Mouse (Mus musculus): ENCODE measurements at regions not wholly inside any gene's neighbourhood (a gene's known extent, or its start where the extent isn't known, plus 50 kb on each side); places are given as distances from the start of the nearest gene placed in this dataset.

DNA sequence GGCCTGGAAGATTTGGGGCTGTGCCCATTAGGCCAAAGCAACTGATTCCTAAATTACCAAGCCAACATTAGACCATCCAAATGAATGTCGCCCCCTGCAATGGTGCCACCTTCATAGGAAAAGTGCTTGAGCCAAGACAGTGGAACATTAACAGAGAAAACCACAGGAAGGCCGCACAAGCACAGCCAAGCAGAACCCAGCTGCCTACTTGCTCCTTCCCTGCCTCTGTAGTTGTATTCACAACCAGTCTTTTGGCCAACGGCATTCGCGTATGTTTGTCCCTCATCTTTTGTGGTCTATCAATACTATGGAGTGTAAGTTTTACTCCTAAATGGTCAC lies 319.2 kb downstream of the Nr2f2 start:
- H3K27ac ChIP-seq (ENCODE audit: insufficient read depth, low read length) = no peak overlapping the region
- no peak for TF ChIP-seq POLR2A (IDR thresholded peaks at IDR 0.05; ENCODE audit: extremely low read depth, insufficient read depth, low read length)
- TF ChIP-seq CTCF (IDR thresholded peaks at IDR 0.05; ENCODE audit: extremely low read depth, insufficient read depth, low read length) = no peak
- H3K4me1 ChIP-seq (ENCODE audit: control insufficient read depth, insufficient read depth, low read length) = no peaks in the 10 kb centered on the region
- no peak overlapping the region for H3K4me3 ChIP-seq (ENCODE audit: insufficient read depth, low read length)

DNA sequence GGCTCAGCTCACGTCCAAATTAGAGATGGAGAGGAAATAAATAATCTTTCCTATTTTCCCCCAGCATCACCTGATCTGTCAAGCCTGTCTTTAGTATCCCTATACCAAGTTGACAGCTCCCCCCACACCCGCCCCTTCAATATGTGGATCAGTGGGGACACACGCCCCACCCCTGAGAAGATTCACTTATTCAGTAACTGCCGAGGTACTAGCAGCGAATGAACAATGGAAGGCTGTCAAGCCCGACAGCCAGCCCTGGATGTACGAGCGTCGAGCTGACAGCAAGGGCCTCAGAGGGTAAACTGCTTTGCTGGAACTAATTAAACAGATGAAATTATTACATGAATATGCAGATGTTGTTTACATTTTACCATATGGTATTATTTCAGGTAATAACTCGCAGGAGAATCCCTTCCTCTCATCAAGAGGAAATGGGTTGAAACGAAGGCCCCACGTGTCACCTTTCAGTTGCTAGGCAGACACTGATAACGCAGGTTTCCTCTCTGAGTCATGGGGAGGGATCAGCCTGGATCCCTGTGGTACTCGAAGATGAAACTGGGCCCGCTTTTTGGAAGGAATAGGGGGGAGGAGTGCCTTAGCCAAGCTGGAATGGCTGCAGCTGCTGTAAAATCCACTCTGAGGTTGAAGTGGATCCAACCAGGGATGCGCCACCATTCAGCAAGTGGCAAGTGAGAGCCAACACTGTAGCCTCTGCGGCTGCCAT lies 319.7 kb downstream of the Nr2f2 start:
- no peak overlapping the region for H3K27ac ChIP-seq (ENCODE audit: insufficient read depth, low read length)
- H3K4me1 ChIP-seq (ENCODE audit: control insufficient read depth, insufficient read depth, low read length) = no peaks in the 10 kb centered on the region
- H3K4me3 ChIP-seq (ENCODE audit: insufficient read depth, low read length) = no peak overlapping the region
- TF ChIP-seq CTCF (IDR thresholded peaks at IDR 0.05; ENCODE audit: extremely low read depth, insufficient read depth, low read length) (no peak), POLR2A (IDR thresholded peaks at IDR 0.05; ENCODE audit: extremely low read depth, insufficient read depth, low read length) (no peak)

DNA sequence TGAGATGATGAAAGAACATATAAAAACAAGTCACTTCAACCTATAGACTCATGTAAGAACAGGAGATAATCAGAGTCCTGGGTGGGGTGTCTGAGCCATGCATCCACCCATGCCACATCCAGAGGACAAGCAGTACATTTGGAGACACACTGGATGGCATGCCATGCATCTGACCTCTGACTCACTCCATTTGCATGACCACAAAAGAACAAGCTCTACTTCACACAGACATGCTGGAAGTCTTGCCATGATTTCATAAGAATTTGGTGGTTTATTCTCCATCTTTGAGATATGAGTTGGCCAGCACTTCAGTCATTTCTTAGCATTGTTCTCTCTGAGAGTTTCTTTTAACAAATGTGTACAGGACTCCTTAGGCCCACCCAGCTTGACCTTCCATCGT lies 329.5 kb downstream of the Nr2f2 start:
- Histone ChIP-seq H3K4me3 (ENCODE audit: insufficient read depth, low read length) (no peak overlapping the region), H3K27ac (ENCODE audit: insufficient read depth, low read length) (no peak overlapping the region), H3K4me1 (ENCODE audit: control insufficient read depth, insufficient read depth, low read length) (no peaks in the 10 kb centered on the region)
- TF ChIP-seq CTCF (IDR thresholded peaks at IDR 0.05; ENCODE audit: extremely low read depth, insufficient read depth, low read length) = no peak
- no peak for TF ChIP-seq POLR2A (IDR thresholded peaks at IDR 0.05; ENCODE audit: extremely low read depth, insufficient read depth, low read length)

DNA sequence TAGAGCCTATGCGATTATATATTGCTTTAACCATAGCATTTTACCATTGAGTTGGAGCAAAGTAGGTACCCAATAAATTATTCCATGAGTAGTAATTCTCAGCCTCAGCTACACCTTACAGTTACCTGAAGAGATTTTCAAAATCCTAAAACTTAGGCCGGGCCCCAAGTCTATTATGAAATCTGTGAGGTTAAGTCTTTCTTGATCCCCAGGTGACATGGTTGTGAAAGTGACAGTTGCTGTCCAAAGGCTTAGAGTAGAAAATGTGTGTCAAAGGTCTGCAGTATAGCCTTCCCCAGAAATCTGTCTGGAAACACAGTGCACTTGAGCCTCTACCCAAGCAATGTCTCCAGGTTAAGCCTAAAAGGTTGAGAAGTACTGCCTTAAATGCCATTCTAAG lies 333.7 kb downstream of the Nr2f2 start:
- Histone ChIP-seq H3K27ac (ENCODE audit: insufficient read depth, low read length) (no peak overlapping the region), H3K4me1 (ENCODE audit: control insufficient read depth, insufficient read depth, low read length) (no peaks in the 10 kb centered on the region), H3K4me3 (ENCODE audit: insufficient read depth, low read length) (no peak overlapping the region)
- TF ChIP-seq CTCF (IDR thresholded peaks at IDR 0.05; ENCODE audit: extremely low read depth, insufficient read depth, low read length) = no peak

DNA sequence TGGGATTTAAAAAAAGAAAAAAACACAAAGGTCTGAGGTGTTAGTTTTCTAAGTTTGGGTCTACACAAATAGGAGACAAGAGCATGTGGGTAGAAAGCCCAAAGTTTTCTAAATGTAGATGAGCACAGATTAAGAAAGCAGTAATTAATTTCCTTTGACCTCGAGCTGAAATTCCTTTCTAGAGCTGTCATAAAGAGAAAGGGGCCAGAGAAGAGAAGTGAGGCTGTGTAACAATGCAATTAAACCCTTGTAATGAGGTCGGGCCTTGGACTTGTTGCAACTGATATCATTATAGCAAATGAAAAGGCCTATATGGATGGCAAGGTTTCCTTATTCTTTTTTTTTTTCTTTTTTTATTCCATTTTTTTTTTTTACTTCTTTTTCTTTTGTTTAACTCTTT lies 337.2 kb downstream of the Nr2f2 start:
- TF ChIP-seq CTCF (IDR thresholded peaks at IDR 0.05; ENCODE audit: extremely low read depth, insufficient read depth, low read length) = no peak
- TF ChIP-seq POLR2A (IDR thresholded peaks at IDR 0.05; ENCODE audit: extremely low read depth, insufficient read depth, low read length) = no peak
- Histone ChIP-seq H3K4me1 (ENCODE audit: control insufficient read depth, insufficient read depth, low read length) (no peaks in the 10 kb centered on the region), H3K27ac (ENCODE audit: insufficient read depth, low read length) (no peak overlapping the region), H3K4me3 (ENCODE audit: insufficient read depth, low read length) (no peak overlapping the region)

DNA sequence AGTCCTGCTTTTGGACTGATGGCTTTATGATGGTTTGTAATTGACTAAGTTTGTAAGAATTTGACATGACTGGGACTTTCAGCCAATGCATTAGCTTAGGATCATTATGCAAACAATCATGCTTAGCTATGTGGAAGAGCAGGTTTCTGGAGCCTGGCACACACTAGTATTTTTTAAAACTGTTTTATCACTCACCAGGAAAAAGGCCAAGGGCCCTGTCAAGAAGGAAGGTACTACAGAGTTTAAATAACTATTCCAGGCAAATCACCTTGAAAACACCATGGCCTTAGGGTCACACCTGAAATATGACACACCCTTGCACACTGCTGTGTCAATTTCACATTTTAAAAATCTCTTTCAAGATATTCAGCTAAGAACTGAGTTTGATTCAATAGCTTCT lies 341.0 kb downstream of the Nr2f2 start:
- H3K4me1 ChIP-seq (ENCODE audit: control insufficient read depth, insufficient read depth, low read length) = no peaks in the 10 kb centered on the region
- H3K4me3 ChIP-seq (ENCODE audit: insufficient read depth, low read length) = no peak overlapping the region
- no peak overlapping the region for H3K27ac ChIP-seq (ENCODE audit: insufficient read depth, low read length)
- TF ChIP-seq POLR2A (IDR thresholded peaks at IDR 0.05; ENCODE audit: extremely low read depth, insufficient read depth, low read length) = no peak
- TF ChIP-seq CTCF (IDR thresholded peaks at IDR 0.05; ENCODE audit: extremely low read depth, insufficient read depth, low read length) = no peak

DNA sequence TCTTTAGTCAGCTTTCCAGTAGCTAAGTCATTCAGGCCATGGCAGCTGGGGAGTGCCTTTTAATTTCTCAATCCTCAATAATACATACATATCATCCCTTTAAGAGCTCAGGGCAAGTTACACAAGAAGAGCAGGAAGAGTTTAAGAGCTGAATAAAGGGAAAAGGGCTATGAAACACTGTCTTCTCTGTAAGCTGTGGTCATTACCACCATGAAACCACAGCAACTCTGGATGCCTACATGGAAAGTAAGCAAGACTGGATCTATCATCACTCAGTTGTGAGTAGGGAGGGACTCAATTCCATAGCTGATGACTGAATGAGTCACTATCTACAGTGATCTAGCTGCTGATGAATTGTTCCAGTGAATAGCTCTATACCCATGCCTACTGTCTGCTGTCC lies 349.9 kb downstream of the Nr2f2 start:
- Histone ChIP-seq H3K4me1 (ENCODE audit: control insufficient read depth, insufficient read depth, low read length) (no peaks in the 10 kb centered on the region), H3K4me3 (ENCODE audit: insufficient read depth, low read length) (no peak overlapping the region), H3K27ac (ENCODE audit: insufficient read depth, low read length) (no peak overlapping the region)
- TF ChIP-seq POLR2A (IDR thresholded peaks at IDR 0.05; ENCODE audit: extremely low read depth, insufficient read depth, low read length) (no peak), CTCF (IDR thresholded peaks at IDR 0.05; ENCODE audit: extremely low read depth, insufficient read depth, low read length) (no peak)

DNA sequence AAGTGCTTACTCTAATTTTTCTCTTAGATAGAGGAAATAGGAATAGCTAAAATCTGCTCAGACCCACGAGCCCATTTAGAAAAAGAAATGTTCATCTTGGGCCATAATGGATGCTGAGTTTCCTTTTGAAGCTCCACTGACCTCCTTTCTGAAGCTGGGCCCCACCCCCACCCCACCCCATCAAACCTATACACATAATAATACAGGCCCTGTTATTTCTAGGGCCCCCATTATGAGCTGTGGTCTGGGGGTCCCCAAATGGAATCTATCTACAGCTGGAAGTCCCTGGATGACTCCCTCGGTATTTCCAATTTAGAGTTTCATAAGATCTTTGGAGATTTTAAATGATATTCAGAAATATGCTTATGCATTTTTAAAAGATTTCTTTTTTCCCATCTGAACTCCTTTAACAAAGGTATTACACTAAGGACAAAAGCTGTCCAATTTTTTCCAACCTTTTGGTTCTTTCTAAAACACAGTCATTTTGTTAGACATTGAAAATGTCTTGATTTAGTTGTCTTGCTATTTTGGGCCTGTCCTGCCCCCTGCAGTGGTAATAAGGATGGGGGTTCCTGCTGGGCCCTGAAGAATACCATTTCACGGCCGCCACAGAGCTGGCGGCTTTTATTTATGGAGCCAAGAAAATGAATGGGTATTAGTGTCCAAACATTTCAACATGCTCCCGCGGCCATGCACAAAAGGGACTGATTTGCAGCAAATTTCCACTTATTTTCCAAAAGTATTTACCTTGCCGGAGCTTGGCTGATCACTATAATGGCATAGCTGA lies 363.1 kb downstream of the Nr2f2 start:
- TF ChIP-seq POLR2A (IDR thresholded peaks at IDR 0.05; ENCODE audit: extremely low read depth, insufficient read depth, low read length) (no peak), CTCF (IDR thresholded peaks at IDR 0.05; ENCODE audit: extremely low read depth, insufficient read depth, low read length) (no peak)
- no peaks in the 10 kb centered on the region for H3K4me1 ChIP-seq (ENCODE audit: control insufficient read depth, insufficient read depth, low read length)
- no peak overlapping the region for H3K4me3 ChIP-seq (ENCODE audit: insufficient read depth, low read length)
- H3K27ac ChIP-seq (ENCODE audit: insufficient read depth, low read length) = no peak overlapping the region

DNA sequence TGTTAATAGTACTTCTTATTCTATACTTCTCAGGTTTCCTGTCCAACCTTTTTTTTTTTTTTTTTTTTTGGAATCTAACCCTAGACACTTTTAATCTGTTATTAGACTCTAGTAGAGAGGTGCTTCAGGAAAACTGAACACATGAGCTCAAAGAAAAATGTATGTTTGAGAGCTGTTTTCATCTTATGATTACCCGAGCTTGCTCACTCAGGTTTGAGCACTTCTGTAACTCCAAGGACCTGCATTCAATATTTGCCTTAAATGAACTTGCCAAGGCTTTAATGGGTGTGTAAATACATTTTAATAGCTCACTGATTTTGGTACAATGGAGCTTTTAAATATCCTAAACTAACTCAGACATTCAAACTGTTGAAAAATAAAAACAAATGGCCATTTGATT lies 367.8 kb downstream of the Nr2f2 start:
- no peak for TF ChIP-seq POLR2A (IDR thresholded peaks at IDR 0.05; ENCODE audit: extremely low read depth, insufficient read depth, low read length)
- TF ChIP-seq CTCF (IDR thresholded peaks at IDR 0.05; ENCODE audit: extremely low read depth, insufficient read depth, low read length) = no peak
- Histone ChIP-seq H3K4me1 (ENCODE audit: control insufficient read depth, insufficient read depth, low read length) (no peaks in the 10 kb centered on the region), H3K27ac (ENCODE audit: insufficient read depth, low read length) (no peak overlapping the region), H3K4me3 (ENCODE audit: insufficient read depth, low read length) (no peak overlapping the region)

All from cortical plate, adult 2 months (tissue).